Mouse (Mus musculus) central nervous system, embryonic 14 days (tissue): Measurements from ENCODE around the gene Evpl. TPM values are rescaled to one million over a fixed set of nuclear protein-coding genes. Genes with fewer than 3 reads are reported as not detected.

Experiments used
- polyA plus RNA-seq: library from polyadenylated mRNA; depleted of rRNA; stranded (reverse); fragments of >200 nt; gene quantifications from 2 replicates; pipeline ENCODE4 v1.2.3, GENCODE M21; 2012; rRNA removed

Evpl gene
- 0.39 and 1.1 TPM in 2 replicates for polyA plus RNA-seq

DNA sequence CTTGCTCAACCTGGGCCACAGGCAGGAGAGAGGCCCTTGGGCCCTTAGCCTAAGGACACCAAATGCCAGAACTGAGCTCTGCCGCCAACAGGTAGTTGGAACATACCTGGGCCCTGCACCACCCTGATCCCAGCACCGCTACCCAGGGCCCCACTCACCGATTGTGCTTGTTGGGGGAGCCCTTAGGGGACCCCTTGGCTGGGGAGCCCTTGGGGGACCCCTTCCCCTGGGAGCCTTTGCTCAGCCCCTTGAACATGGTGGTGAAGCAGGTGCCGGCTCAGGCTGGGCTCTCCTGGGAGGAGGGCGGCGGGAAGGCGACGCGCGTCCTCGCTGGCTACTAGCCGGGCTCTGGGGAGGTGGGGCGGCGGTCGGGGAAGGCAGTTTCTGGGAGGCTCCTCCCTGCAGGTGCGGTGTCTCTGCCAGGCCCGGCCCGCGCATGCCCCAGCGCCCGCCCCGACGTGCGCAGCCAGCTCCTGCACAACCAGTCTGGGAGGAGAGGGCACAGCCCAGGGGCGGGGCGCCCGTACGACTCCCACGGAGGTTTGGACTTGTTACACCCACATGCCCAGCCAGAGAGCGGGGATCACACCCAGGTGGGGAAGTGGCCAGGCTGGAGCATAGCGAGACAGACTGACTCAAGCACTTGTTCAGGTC, at the start of gene Evpl:
Evpl (minus strand) TSS at position 336 of the 654 bp plus-strand sequence.

GRCm38 (mm10) chr11:116280751-116281663, 43.1 kb upstream of the Evpl start, which contains the start of gene Galr2:
Gene Galr2, plus strand, starts transcription at chr11:116280939.

GRCm38 (mm10) chr11:116274045-116274666, 36.3 kb upstream of the Evpl start, which contains the start of gene Srp68:
Gene Srp68, minus strand, starts transcription at chr11:116274217.

GRCm38 (mm10) chr11:116198639-116199531, 39.0 kb downstream of the Evpl start, which contains the start of the genes Ten1 and Acox1:
Gene Ten1, plus strand, starts transcription at chr11:116198855.
Gene Acox1, minus strand, starts transcription at chr11:116199045.

Other genes with a start within 250 kb of the Evpl start
- 39.2 and 49.6 TPM in 2 replicates for gene Galk1, start 225.4 kb downstream of the Evpl start, polyA plus RNA-seq
- 1,147 and 1,200 TPM in 2 replicates for gene H3f3b, start 210.1 kb downstream of the Evpl start, polyA plus RNA-seq
- gene Unk, start 207.8 kb downstream of the Evpl start, polyA plus RNA-seq: 70.9 and 74.5 TPM in 2 replicates
- 1.0 and 1.2 TPM in 2 replicates for gene Unc13d, start 160.1 kb downstream of the Evpl start, polyA plus RNA-seq
- 124 and 132 TPM in 2 replicates for gene Wbp2, start 151.1 kb downstream of the Evpl start, polyA plus RNA-seq
- gene Trim47, start 110.9 kb downstream of the Evpl start, polyA plus RNA-seq: 4.3 and 7.9 TPM in 2 replicates
- gene Trim65, start 106.9 kb downstream of the Evpl start, polyA plus RNA-seq: 2.4 and 2.7 TPM in 2 replicates
- 49.6 and 52.6 TPM in 2 replicates for gene Mrpl38, start 99.2 kb downstream of the Evpl start, polyA plus RNA-seq
- gene Fbf1, start 69.9 kb downstream of the Evpl start, polyA plus RNA-seq: 133 and 144 TPM in 2 replicates
- gene Ten1, start 39.2 kb downstream of the Evpl start, polyA plus RNA-seq: 52.9 and 56.6 TPM in 2 replicates
- 61.4 and 65.4 TPM in 2 replicates for gene Acox1, start 39.0 kb downstream of the Evpl start, polyA plus RNA-seq
- gene Srp68, start 36.1 kb upstream of the Evpl start, polyA plus RNA-seq: 80.7 and 81.7 TPM in 2 replicates
- gene Galr2, start 42.9 kb upstream of the Evpl start, polyA plus RNA-seq: 0.12 and 0.24 TPM in 2 replicates
- 88.3 and 89.3 TPM in 2 replicates for gene Exoc7, start 69.2 kb upstream of the Evpl start, polyA plus RNA-seq
- gene Foxj1, start 97.3 kb upstream of the Evpl start, polyA plus RNA-seq: 17.2 and 18.3 TPM in 2 replicates
- 65.3 and 65.5 TPM in 2 replicates for gene Rnf157, start 175.0 kb upstream of the Evpl start, polyA plus RNA-seq
- gene Ubald2, start 196.0 kb upstream of the Evpl start, polyA plus RNA-seq: 167 and 198 TPM in 2 replicates
- 0.09 and 0.10 TPM in 2 replicates for gene Qrich2, start 228.2 kb upstream of the Evpl start, polyA plus RNA-seq